Mouse (Mus musculus) midbrain, embryonic 11.5 days (tissue): Measurements from ENCODE around the gene Arhgap22. TPM values are rescaled to one million over a fixed set of nuclear protein-coding genes. Genes with fewer than 3 reads are reported as not detected.

Experiments
- ATAC-seq: fragments of 200-750 bp; cut with Nextera tagmentation; 2 replicates; pipeline ENCODE4 v1.8.0; 2017; ENCODE audit warnings: moderate TSS enrichment, moderate library complexity; ENCODE audit not compliant: low FRiP score
- DNase-seq: peaks from one replicate; pipeline ENCODE4 v3.0.0; 2015; ENCODE audit warnings: low spot score; ENCODE audit errors: missing footprints
- H3K27ac ChIP-seq: fragments of 300-500 bp; sonication (generic); 2 replicates; pipeline ENCODE4 v1.5.1; 2014; ENCODE audit warnings: low read depth, low read length
- H3K27me3 ChIP-seq: fragments of 300-500 bp; sonication (generic); 2 replicates; pipeline ENCODE4 v1.6.1; 2014; ENCODE audit warnings: mild to moderate bottlenecking, low read length, moderate library complexity, mixed read lengths; ENCODE audit not compliant: control insufficient read depth, insufficient read depth
- H3K36me3 ChIP-seq: fragments of 300-500 bp; sonication (generic); 2 replicates; pipeline ENCODE4 v1.6.1; 2014; ENCODE audit warnings: mild to moderate bottlenecking, low read length, moderate library complexity, mixed read lengths; ENCODE audit not compliant: control insufficient read depth, insufficient read depth
- H3K4me1 ChIP-seq: fragments of 300-500 bp; sonication (generic); 2 replicates; pipeline ENCODE4 v1.6.1; 2014; ENCODE audit warnings: low read length; ENCODE audit not compliant: control insufficient read depth, insufficient read depth
- H3K4me2 ChIP-seq: fragments of 300-500 bp; sonication (generic); 2 replicates; pipeline ENCODE4 v1.6.1; 2014; ENCODE audit warnings: mild to moderate bottlenecking, moderate library complexity
- H3K4me3 ChIP-seq: fragments of 300-500 bp; sonication (generic); 2 replicates; pipeline ENCODE4 v1.5.1; 2014; ENCODE audit warnings: low read depth, low read length
- H3K9ac ChIP-seq: fragments of 300-500 bp; sonication (generic); 2 replicates; pipeline ENCODE4 v1.6.1; 2014; ENCODE audit warnings: low read length
- H3K9me3 ChIP-seq: fragments of 300-500 bp; sonication (generic); 2 replicates; pipeline ENCODE4 v1.6.1; 2016; ENCODE audit warnings: low read length; ENCODE audit not compliant: control insufficient read depth
- WGBS: fragments of 180-500 bp; shearing (Covaris S2); extraction: QIAGEN DNeasy Blood & Tissue Kit; methylation state at CpG from one replicate; pipeline ENCODE4 v1.1.7; 2014; 5-methylcytosine and 5-hydroxymethylcytosine counted together
- polyA plus RNA-seq: library from polyadenylated mRNA; unstranded; fragments of >200 nt; fragmentation: Nextera tagmentation; extraction: Ambion mirVana; gene quantifications from 2 replicates; pipeline ENCODE4 v1.2.1, GENCODE M21; 2014

Arhgap22 gene
- polyA plus RNA-seq = 1.1 and 1.5 TPM in 2 replicates

- no peak within 1 kb of the TSS for H3K4me3 ChIP-seq
- peaks cover 3% of the 10 kb centered on the region; the same call in 1 of the 2 replicates for H3K27me3 ChIP-seq
- ATAC-seq (peak; percentile 85), DNase-seq (peak; percentile 96)
- WGBS = 18% methylated on average over 28 of the region's 28 CpGs
- H3K9me3 ChIP-seq = no peaks in the 10 kb centered on the region
- peak within 1 kb of the TSS; percentile 30; the same call in 1 of the 2 replicates for H3K4me2 ChIP-seq
- 0 out of 2 replicates have a peak, but pooled peaks cover 4% of the 10 kb centered on the region for H3K4me1 ChIP-seq
- no peaks in the 10 kb centered on the region for H3K36me3 ChIP-seq
- H3K9ac ChIP-seq = 0 out of 2 replicates have a peak within 1 kb of the TSS, but pooled peaks have one; percentile 24
- H3K27ac ChIP-seq = no peak within 1 kb of the TSS
These were observed at the start of gene Arhgap22 for GRCm38 (mm10) chr14:33213823-33214766. Gene Arhgap22, plus strand, starts transcription at chr14:33214026.

- H3K27ac ChIP-seq = no peak overlapping the region
- no peak overlapping the region for H3K4me3 ChIP-seq
- H3K36me3 ChIP-seq = no peaks in the 10 kb centered on the region
- ATAC-seq = no peak
- H3K4me2 ChIP-seq = no peak overlapping the region
- no peak for DNase-seq
- H3K9me3 ChIP-seq = no peaks in the 10 kb centered on the region
- no peaks in the 10 kb centered on the region for H3K4me1 ChIP-seq
- H3K27me3 ChIP-seq = no peaks in the 10 kb centered on the region
- no peak overlapping the region for H3K9ac ChIP-seq
- 82% methylated on average over 4 of the region's 4 CpGs for WGBS
These were observed 45.1 kb upstream of the Arhgap22 start for GRCm38 (mm10) chr14:33168750-33169149.

DNA sequence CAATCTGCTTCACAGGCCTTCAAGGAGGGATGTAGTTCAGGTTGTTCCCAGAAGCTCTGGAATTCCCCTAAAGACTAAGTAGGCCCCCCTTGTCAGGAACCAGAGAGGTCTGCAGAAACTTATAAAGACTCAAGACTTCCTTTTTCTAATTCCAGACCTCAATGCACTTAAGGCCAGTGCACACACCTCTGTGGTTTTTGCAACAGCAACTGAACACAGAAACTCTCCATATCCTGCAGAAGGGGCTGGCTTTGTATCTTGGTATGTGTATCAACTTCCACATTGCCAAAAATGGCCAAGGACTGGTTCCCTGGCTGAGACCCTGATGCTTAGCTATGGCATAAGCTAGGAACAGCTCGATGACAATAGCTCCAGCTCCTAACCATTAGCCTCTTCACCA is 41.9 kb upstream of the Arhgap22 start:
- Histone ChIP-seq H3K27me3 (no peaks in the 10 kb centered on the region), H3K36me3 (no peaks in the 10 kb centered on the region), H3K4me1 (no peaks in the 10 kb centered on the region), H3K27ac (no peak overlapping the region), H3K9ac (no peak overlapping the region), H3K4me2 (no peak overlapping the region), H3K9me3 (no peaks in the 10 kb centered on the region), H3K4me3 (no peak overlapping the region)
- WGBS = 68% methylated on average over 1 of the region's 1 CpGs
- ATAC-seq = no peak
- DNase-seq = no peak

DNA sequence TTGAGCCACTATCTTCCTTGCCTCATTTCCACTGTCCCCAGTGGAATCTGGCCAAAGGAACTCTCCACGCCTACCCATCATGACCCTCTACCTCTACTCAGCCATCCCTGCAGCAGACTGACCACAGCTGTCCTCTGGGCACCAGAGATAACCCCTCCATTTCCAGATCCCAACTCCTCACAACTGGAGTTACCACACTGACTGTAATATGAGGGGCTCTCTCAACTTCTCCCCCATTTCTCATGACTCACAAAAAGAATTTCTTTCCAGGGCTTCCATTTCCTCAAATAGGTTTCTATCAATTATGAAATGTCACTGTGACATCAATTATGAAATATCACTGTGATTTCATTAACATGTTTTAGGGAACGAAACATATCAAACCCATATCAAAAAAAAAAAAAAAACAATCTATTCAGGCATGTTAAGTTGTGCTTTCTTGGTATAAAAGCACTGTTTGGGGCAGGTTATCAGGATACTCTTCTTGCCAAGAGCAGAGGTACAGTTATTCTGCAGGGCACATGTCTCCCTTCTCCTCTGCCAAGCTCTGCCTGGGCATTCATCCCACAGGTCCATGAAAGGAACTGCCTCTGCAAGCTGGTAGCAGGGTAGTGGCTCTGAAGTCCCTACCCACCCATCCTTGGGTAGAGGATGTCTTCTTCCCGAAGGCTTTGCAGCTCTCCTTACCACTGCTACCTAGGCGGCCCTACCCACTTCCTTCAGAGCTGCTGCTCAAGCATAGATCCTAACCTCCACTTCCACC is 38.6 kb upstream of the Arhgap22 start:
- Histone ChIP-seq H3K27ac (no peak overlapping the region), H3K4me1 (no peaks in the 10 kb centered on the region), H3K9ac (no peak overlapping the region), H3K36me3 (no peaks in the 10 kb centered on the region), H3K4me3 (no peak overlapping the region), H3K4me2 (no peak overlapping the region), H3K27me3 (no peaks in the 10 kb centered on the region), H3K9me3 (no peaks in the 10 kb centered on the region)
- ATAC-seq (no peak), DNase-seq (no peak)
- WGBS = 85% methylated on average over 4 of the region's 4 CpGs

DNA sequence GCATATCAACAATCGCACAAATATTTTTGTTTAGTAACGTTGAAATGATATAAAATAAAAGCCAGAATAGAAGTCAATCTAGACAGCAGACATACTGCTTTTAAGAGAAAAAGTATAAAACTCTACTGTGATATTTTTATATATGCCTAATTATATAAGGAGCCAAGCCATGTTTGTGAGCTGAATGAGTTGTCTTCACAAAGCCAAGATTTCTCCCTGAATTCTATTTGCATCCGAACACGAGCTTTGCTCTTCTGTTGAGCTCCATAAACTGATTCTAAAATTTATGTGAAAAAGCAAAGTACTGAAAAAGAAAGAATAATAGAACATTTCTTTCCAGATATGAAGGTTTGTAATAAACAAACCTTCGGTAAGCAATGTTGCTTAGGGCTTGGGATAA is 33.7 kb upstream of the Arhgap22 start:
- no peak overlapping the region for H3K4me2 ChIP-seq
- no peaks in the 10 kb centered on the region for H3K9me3 ChIP-seq
- no peaks in the 10 kb centered on the region for H3K27me3 ChIP-seq
- H3K4me3 ChIP-seq = no peak overlapping the region
- DNase-seq (no peak), ATAC-seq (no peak)
- WGBS = 93% methylated on average over 5 of the region's 5 CpGs
- no peaks in the 10 kb centered on the region for H3K4me1 ChIP-seq
- H3K36me3 ChIP-seq = no peaks in the 10 kb centered on the region
- no peak overlapping the region for H3K9ac ChIP-seq
- H3K27ac ChIP-seq = no peak overlapping the region

DNA sequence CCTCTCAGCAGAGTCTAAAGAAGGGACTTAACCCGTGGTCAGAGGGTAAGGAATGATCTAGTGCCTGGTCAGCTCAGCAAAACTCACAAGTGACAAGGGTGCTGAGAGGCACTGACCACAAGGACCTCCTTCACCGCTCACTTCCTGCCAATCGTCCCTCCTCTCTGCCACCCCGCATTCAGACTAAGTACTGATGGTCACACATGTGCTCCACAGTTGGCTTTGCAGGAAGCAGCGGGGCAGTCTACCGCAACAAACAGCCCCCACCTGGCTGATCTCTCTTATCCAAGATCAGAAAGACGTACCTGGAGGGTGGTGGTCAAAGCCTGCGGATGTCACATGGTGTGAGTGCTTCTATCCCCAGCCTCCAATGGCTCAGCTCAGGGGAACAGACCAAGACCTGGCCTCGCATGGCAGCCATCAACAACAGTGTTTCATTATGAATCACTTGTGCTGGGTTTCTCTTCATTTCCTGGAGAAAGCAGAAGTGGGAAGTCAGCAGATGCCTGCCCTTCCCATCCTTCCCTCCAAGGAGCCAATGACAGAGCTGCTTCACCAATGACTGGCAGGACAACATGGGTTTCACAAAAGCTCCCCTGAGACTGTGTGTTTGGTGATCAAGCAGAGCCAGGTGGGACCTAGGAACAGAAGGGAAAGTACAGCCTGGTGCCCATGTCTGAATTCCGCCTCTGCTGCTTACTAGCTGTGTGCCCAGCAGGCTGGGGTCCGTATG is 28.6 kb upstream of the Arhgap22 start, which contains the start of gene Wdfy4:
TSS of gene Wdfy4 (minus strand) at position 441 of the 733 bp plus-strand sequence.
- Histone ChIP-seq H3K36me3 (no peaks in the 10 kb centered on the region), H3K27ac (no peak within 1 kb of the TSS), H3K9ac (no peak within 1 kb of the TSS), H3K9me3 (no peaks in the 10 kb centered on the region), H3K4me1 (no peaks in the 10 kb centered on the region), H3K27me3 (no peaks in the 10 kb centered on the region), H3K4me3 (no peak within 1 kb of the TSS), H3K4me2 (no peak within 1 kb of the TSS)
- DNase-seq (no peak), ATAC-seq (no peak)
- 87% methylated on average over 11 of the region's 11 CpGs for WGBS

DNA sequence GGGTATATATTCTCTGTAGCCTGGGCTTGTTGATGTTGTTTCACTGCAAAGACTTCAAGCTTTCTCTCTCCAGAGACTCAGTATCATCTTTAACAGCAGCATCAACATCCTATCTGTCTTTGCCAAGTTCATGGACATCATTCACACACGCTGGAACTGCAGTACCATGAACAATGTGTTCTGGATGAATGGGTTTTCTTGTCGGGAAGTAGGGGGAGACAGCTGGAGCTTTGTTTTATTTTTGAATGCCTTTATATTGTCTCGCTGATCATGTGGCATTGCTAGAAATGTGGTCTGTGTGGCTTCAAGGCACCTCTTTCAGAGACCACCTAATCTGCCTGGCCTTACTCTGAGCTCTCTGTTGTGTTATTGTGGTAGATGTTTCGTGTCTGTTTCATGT is 26.6 kb upstream of the Arhgap22 start:
- WGBS = 44% methylated on average over 4 of the region's 4 CpGs
- no peak for DNase-seq
- Histone ChIP-seq H3K9ac (no peak overlapping the region), H3K27me3 (no peaks in the 10 kb centered on the region), H3K36me3 (no peaks in the 10 kb centered on the region), H3K27ac (no peak overlapping the region), H3K4me1 (no peaks in the 10 kb centered on the region), H3K4me3 (no peak overlapping the region), H3K9me3 (no peaks in the 10 kb centered on the region), H3K4me2 (no peak overlapping the region)
- no peak for ATAC-seq

DNA sequence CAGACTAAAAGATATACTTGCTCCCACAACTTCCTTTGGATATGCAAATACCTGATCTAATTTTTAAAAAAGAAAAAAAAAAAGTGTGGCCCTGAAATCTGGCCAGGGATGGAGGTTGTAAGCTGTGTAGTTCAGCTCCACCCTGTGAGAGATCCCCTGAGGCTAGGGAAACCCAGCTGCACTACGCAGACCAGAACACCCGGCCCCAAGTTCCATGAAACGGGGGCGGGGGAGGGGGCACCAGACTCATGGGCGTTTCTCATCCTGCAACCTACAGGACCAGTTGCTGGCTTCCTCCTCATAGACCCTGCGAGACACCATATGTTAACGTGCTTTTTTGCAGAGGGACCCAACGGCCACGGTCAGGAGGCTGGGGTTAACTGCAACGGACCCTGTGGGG is 24.6 kb upstream of the Arhgap22 start:
- Histone ChIP-seq H3K9me3 (no peaks in the 10 kb centered on the region), H3K4me2 (no peak overlapping the region), H3K36me3 (no peaks in the 10 kb centered on the region), H3K4me1 (no peaks in the 10 kb centered on the region), H3K4me3 (no peak overlapping the region), H3K27me3 (no peaks in the 10 kb centered on the region), H3K9ac (no peak overlapping the region), H3K27ac (no peak overlapping the region)
- no peak for ATAC-seq
- 82% methylated on average over 10 of the region's 10 CpGs for WGBS
- DNase-seq = no peak
